Mouse (Mus musculus): ENCODE data around the gene Chst7.

Chst7 gene

GRCm38 (mm10) chrX:20059381-20059971 lies at the start of gene Chst7:
TSS of gene Chst7 (plus strand) at chrX:20059560.
- no peak for DNase-seq (ENCODE audit: low read depth, low spot score)

- DNase-seq (ENCODE audit: low read depth, low spot score), result no peak
Measured at GRCm38 (mm10) chrX:20012211-20012610, 47.1 kb upstream of the Chst7 start.

GRCm38 (mm10) chrX:20020942-20021341 lies 38.4 kb upstream of the Chst7 start:
- peak; percentile 1 for DNase-seq (ENCODE audit: low read depth, low spot score)

GRCm38 (mm10) chrX:20060096-20060768 lies 872 bp downstream of the Chst7 start:
- DNase-seq (ENCODE audit: low read depth, low spot score), result no peak

GRCm38 (mm10) chrX:20060769-20061315 lies 1.5 kb downstream of the Chst7 start:
- no peak for DNase-seq (ENCODE audit: low read depth, low spot score)

DNA sequence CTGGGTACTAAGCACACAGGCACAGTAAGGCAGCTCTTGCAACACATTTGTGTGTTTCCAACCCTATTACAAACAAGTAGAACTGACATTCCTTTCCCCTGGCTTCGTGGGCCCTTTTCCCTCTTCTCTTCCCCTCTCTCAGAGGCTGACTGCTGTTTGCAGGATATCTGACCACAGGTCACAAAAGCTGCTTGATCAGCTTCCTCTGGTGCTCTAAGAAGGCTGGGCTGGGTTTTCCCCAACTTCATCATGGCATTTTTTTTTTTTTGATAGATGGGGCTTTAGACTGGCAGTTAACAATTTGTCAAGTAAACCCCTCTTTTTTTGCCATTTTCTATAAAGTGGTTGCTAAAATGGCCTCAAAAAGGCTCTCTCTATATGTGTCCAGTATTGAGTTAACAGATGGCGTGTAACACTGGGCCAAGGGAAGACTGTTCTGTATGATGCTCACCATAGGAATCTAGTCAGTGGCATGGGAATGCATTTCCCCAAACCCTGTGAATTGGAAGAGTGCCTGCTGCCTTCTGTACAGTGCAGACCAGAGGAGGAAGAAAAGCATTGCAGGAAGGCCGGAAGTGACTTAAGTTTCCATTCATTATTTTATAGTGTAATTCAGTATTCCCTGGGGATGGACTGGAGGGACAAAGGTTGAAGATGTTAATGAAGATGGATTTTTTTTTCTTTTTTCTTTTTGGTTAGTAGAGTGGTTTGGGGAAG lies 2.6 kb downstream of the Chst7 start:
- no peak for DNase-seq (ENCODE audit: low read depth, low spot score)

GRCm38 (mm10) chrX:20066636-20067035 lies 7.3 kb downstream of the Chst7 start:
- DNase-seq (ENCODE audit: low read depth, low spot score), result no peak

DNA sequence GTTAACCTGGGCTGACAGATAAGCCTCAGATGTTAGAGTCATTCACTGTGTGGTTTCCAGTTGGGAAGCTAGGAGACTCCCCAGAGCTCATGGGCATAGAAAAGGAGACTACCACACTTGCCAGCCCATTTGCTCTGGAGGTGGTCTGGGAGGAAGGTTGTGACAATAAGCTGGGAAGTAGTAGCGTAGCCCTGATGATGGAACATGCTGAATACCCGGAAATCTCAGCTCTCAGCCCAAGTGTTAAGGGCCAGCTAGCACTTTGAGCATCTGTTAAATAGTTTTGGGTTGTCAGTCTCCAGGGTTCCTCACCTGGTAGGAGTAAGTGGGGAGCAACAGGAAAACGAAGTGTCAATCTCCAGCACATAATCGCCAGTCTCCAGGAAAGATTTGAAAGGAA lies 10.8 kb downstream of the Chst7 start:
- no peak for DNase-seq (ENCODE audit: low read depth, low spot score)

DNA sequence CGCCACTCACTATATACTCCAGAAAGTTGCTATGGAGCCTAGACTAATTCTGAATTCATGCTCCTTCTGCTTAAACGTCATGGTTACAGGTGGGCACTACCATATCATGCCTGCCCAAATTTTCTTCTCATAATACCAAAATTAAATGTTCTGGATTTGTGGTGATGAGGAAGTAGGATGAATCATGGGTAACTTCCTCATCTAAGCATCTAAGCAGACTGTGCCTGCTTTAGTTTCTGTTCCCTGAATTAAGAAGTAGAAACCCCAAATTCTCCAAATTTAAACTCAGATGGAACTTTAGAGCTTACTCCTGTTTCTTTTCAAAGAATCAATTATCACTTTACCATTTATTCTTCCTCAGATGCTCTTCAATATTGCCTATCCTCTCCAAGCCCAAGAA lies 58.4 kb downstream of the Chst7 start:
- no peak for DNase-seq (ENCODE audit: low read depth, low spot score)

- DNase-seq (ENCODE audit: low read depth, low spot score), result no peak
Measured at GRCm38 (mm10) chrX:20125481-20125880, 66.1 kb downstream of the Chst7 start.

DNA sequence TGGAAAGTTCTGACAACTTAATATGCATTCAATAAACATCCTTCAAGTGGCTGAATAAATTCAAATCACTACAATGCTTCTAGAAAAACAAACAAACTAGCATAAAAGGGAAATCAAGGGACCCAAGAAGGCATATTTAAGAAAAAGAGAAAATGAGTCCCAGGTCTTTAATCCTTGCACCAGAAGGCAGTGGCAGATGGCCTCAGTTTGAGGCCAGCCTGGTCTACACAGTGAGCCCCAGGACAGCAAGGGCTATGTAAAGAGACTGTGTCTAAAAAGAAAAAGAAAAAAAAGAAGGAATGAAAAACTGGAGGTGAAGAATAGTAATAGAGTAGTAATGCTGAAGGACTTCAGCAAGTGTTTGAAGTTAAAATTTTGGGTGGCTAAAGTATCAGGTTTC lies 69.6 kb downstream of the Chst7 start:
- no peak for DNase-seq (ENCODE audit: low read depth, low spot score)

GRCm38 (mm10) chrX:20129466-20129865 lies 70.1 kb downstream of the Chst7 start:
- no peak for DNase-seq (ENCODE audit: low read depth, low spot score)
